Mouse (Mus musculus): Measurements from ENCODE around the gene Kcnk18. TPM values are rescaled to one million over a fixed set of nuclear protein-coding genes. Genes with fewer than 3 reads are reported as not detected.
A peak's percentile ranks its signal among the peaks of the same experiment; 100 is the strongest.

Kcnk18 gene
- polyA plus RNA-seq, 1 experiment from 2014 or later: not detected

GRCm38 (mm10) chr19:59198161-59198560 lies 20.9 kb upstream of the Kcnk18 start:
- WGBS: 45% methylated on average over 7 of the region's 7 CpGs
- no peak for ATAC-seq
- H3K9me3 ChIP-seq (replicated peaks; ENCODE audit: control insufficient read depth, low read length): no peaks in the 10 kb centered on the region
- peaks cover 43% of the 10 kb centered on the region for H3K27me3 ChIP-seq (replicated peaks; ENCODE audit: control insufficient read depth, insufficient read depth, low read length)
- no peaks in the 10 kb centered on the region for H3K4me1 ChIP-seq (ENCODE audit: control insufficient read depth, insufficient read depth, low read length)
- no peak overlapping the region for H3K4me2 ChIP-seq (ENCODE audit: low read length)
- no peaks in the 10 kb centered on the region for H3K36me3 ChIP-seq (ENCODE audit: control insufficient read depth, insufficient read depth, low read length)
- H3K4me3 ChIP-seq (ENCODE audit: low read depth, low read length): no peak overlapping the region
- no peak for DNase-seq (ENCODE audit: low spot score)
- no peak overlapping the region for H3K9ac ChIP-seq (ENCODE audit: low read length)
- H3K27ac ChIP-seq (ENCODE audit: low read depth, low read length): no peak overlapping the region

- DNase-seq (ENCODE audit: low spot score) (peak; percentile 91), ATAC-seq (peak; percentile 61; the same call in 1 of the 2 replicates)
- WGBS: 31% methylated on average over 5 of the region's 5 CpGs
- Histone ChIP-seq H3K4me2 (ENCODE audit: low read length) (no peak overlapping the region), H3K27ac (ENCODE audit: low read depth, low read length) (no peak overlapping the region), H3K27me3 (replicated peaks; ENCODE audit: control insufficient read depth, insufficient read depth, low read length) (no peaks in the 10 kb centered on the region), H3K9ac (ENCODE audit: low read length) (no peak overlapping the region), H3K36me3 (ENCODE audit: control insufficient read depth, insufficient read depth, low read length) (no peaks in the 10 kb centered on the region), H3K4me1 (ENCODE audit: control insufficient read depth, insufficient read depth, low read length) (no peaks in the 10 kb centered on the region), H3K9me3 (replicated peaks; ENCODE audit: control insufficient read depth, low read length) (no peaks in the 10 kb centered on the region), H3K4me3 (ENCODE audit: low read depth, low read length) (no peak overlapping the region)
Observed at GRCm38 (mm10) chr19:59208475-59208874, 10.5 kb upstream of the Kcnk18 start.

GRCm38 (mm10) chr19:59208986-59209385 lies 10.0 kb upstream of the Kcnk18 start:
- Histone ChIP-seq H3K4me2 (ENCODE audit: low read length) (no peak overlapping the region), H3K4me1 (ENCODE audit: control insufficient read depth, insufficient read depth, low read length) (no peaks in the 10 kb centered on the region), H3K36me3 (ENCODE audit: control insufficient read depth, insufficient read depth, low read length) (no peaks in the 10 kb centered on the region), H3K4me3 (ENCODE audit: low read depth, low read length) (no peak overlapping the region), H3K9me3 (replicated peaks; ENCODE audit: control insufficient read depth, low read length) (no peaks in the 10 kb centered on the region), H3K27me3 (replicated peaks; ENCODE audit: control insufficient read depth, insufficient read depth, low read length) (no peaks in the 10 kb centered on the region), H3K27ac (ENCODE audit: low read depth, low read length) (no peak overlapping the region), H3K9ac (ENCODE audit: low read length) (no peak overlapping the region)
- WGBS: 65% methylated on average over 2 of the region's 2 CpGs
- DNase-seq (ENCODE audit: low spot score) (no peak), ATAC-seq (no peak)

- no peak overlapping the region for H3K27ac ChIP-seq (ENCODE audit: low read depth, low read length)
- H3K9me3 ChIP-seq (replicated peaks; ENCODE audit: control insufficient read depth, low read length): no peaks in the 10 kb centered on the region
- 86% methylated on average over 3 of the region's 3 CpGs for WGBS
- ATAC-seq (no peak), DNase-seq (ENCODE audit: low spot score) (no peak)
- H3K9ac ChIP-seq (ENCODE audit: low read length): no peak overlapping the region
- H3K27me3 ChIP-seq (replicated peaks; ENCODE audit: control insufficient read depth, insufficient read depth, low read length): no peaks in the 10 kb centered on the region
- H3K4me2 ChIP-seq (ENCODE audit: low read length): no peak overlapping the region
- H3K4me1 ChIP-seq (ENCODE audit: control insufficient read depth, insufficient read depth, low read length): no peaks in the 10 kb centered on the region
- no peak overlapping the region for H3K4me3 ChIP-seq (ENCODE audit: low read depth, low read length)
- H3K36me3 ChIP-seq (ENCODE audit: control insufficient read depth, insufficient read depth, low read length): no peaks in the 10 kb centered on the region
Observed at GRCm38 (mm10) chr19:59216891-59217290, 2.1 kb upstream of the Kcnk18 start.

GRCm38 (mm10) chr19:59221131-59221530 lies 2.1 kb downstream of the Kcnk18 start:
- DNase-seq (ENCODE audit: low spot score) (no peak), ATAC-seq (no peak)
- Histone ChIP-seq H3K9me3 (replicated peaks; ENCODE audit: control insufficient read depth, low read length) (no peaks in the 10 kb centered on the region), H3K36me3 (ENCODE audit: control insufficient read depth, insufficient read depth, low read length) (no peaks in the 10 kb centered on the region), H3K4me3 (ENCODE audit: low read depth, low read length) (no peak overlapping the region), H3K27me3 (replicated peaks; ENCODE audit: control insufficient read depth, insufficient read depth, low read length) (no peaks in the 10 kb centered on the region), H3K9ac (ENCODE audit: low read length) (no peak overlapping the region), H3K4me1 (ENCODE audit: control insufficient read depth, insufficient read depth, low read length) (no peaks in the 10 kb centered on the region), H3K4me2 (ENCODE audit: low read length) (no peak overlapping the region), H3K27ac (ENCODE audit: low read depth, low read length) (no peak overlapping the region)
- WGBS: 60% methylated on average over 3 of the region's 3 CpGs

GRCm38 (mm10) chr19:59228376-59228775 lies 9.4 kb downstream of the Kcnk18 start:
- no peak overlapping the region for H3K9ac ChIP-seq (ENCODE audit: low read length)
- no peak overlapping the region for H3K4me3 ChIP-seq (ENCODE audit: low read depth, low read length)
- no peaks in the 10 kb centered on the region for H3K4me1 ChIP-seq (ENCODE audit: control insufficient read depth, insufficient read depth, low read length)
- H3K36me3 ChIP-seq (ENCODE audit: control insufficient read depth, insufficient read depth, low read length): no peaks in the 10 kb centered on the region
- 71% methylated on average over 3 of the region's 3 CpGs for WGBS
- H3K27me3 ChIP-seq (replicated peaks; ENCODE audit: control insufficient read depth, insufficient read depth, low read length): no peaks in the 10 kb centered on the region
- DNase-seq (ENCODE audit: low spot score) (no peak), ATAC-seq (no peak)
- no peaks in the 10 kb centered on the region for H3K9me3 ChIP-seq (replicated peaks; ENCODE audit: control insufficient read depth, low read length)
- no peak overlapping the region for H3K27ac ChIP-seq (ENCODE audit: low read depth, low read length)
- no peak overlapping the region for H3K4me2 ChIP-seq (ENCODE audit: low read length)

- no peaks in the 10 kb centered on the region for H3K4me1 ChIP-seq (ENCODE audit: control insufficient read depth, insufficient read depth, low read length)
- no peak overlapping the region for H3K9ac ChIP-seq (ENCODE audit: low read length)
- DNase-seq (ENCODE audit: low spot score) (no peak), ATAC-seq (no peak)
- WGBS: 71% methylated on average over 5 of the region's 5 CpGs
- no peaks in the 10 kb centered on the region for H3K9me3 ChIP-seq (replicated peaks; ENCODE audit: control insufficient read depth, low read length)
- no peak overlapping the region for H3K4me3 ChIP-seq (ENCODE audit: low read depth, low read length)
- no peak overlapping the region for H3K27ac ChIP-seq (ENCODE audit: low read depth, low read length)
- no peaks in the 10 kb centered on the region for H3K27me3 ChIP-seq (replicated peaks; ENCODE audit: control insufficient read depth, insufficient read depth, low read length)
- H3K4me2 ChIP-seq (ENCODE audit: low read length): no peak overlapping the region
- H3K36me3 ChIP-seq (ENCODE audit: control insufficient read depth, insufficient read depth, low read length): no peaks in the 10 kb centered on the region
Observed at GRCm38 (mm10) chr19:59232786-59233185, 13.8 kb downstream of the Kcnk18 start.

GRCm38 (mm10) chr19:59235001-59235400 lies 16.0 kb downstream of the Kcnk18 start:
- ATAC-seq (no peak), DNase-seq (ENCODE audit: low spot score) (no peak)
- Histone ChIP-seq H3K27ac (ENCODE audit: low read depth, low read length) (no peak overlapping the region), H3K4me2 (ENCODE audit: low read length) (no peak overlapping the region), H3K4me1 (ENCODE audit: control insufficient read depth, insufficient read depth, low read length) (no peaks in the 10 kb centered on the region), H3K9me3 (replicated peaks; ENCODE audit: control insufficient read depth, low read length) (no peaks in the 10 kb centered on the region), H3K9ac (ENCODE audit: low read length) (no peak overlapping the region), H3K36me3 (ENCODE audit: control insufficient read depth, insufficient read depth, low read length) (no peaks in the 10 kb centered on the region), H3K27me3 (replicated peaks; ENCODE audit: control insufficient read depth, insufficient read depth, low read length) (no peaks in the 10 kb centered on the region), H3K4me3 (ENCODE audit: low read depth, low read length) (no peak overlapping the region)
- 86% methylated on average over 18 of the region's 18 CpGs for WGBS

- DNase-seq (ENCODE audit: low spot score) (no peak), ATAC-seq (no peak)
- Histone ChIP-seq H3K9me3 (replicated peaks; ENCODE audit: control insufficient read depth, low read length) (no peaks in the 10 kb centered on the region), H3K4me2 (ENCODE audit: low read length) (no peak overlapping the region), H3K4me1 (ENCODE audit: control insufficient read depth, insufficient read depth, low read length) (no peaks in the 10 kb centered on the region), H3K27ac (ENCODE audit: low read depth, low read length) (no peak overlapping the region), H3K36me3 (ENCODE audit: control insufficient read depth, insufficient read depth, low read length) (no peaks in the 10 kb centered on the region), H3K27me3 (replicated peaks; ENCODE audit: control insufficient read depth, insufficient read depth, low read length) (no peaks in the 10 kb centered on the region), H3K9ac (ENCODE audit: low read length) (no peak overlapping the region), H3K4me3 (ENCODE audit: low read depth, low read length) (no peak overlapping the region)
- WGBS: 79% methylated on average over 6 of the region's 6 CpGs
Observed at GRCm38 (mm10) chr19:59236046-59236445, 17.0 kb downstream of the Kcnk18 start.
